Mouse (Mus musculus) subcutaneous adipose tissue, adult 2 months (tissue): ENCODE measurements around the gene Asb5. TPM values are rescaled to one million over a fixed set of nuclear protein-coding genes. Genes with fewer than 3 reads are reported as not detected.

Source experiments
- polyA plus RNA-seq: library from polyadenylated mRNA; depleted of rRNA; stranded (reverse); fragments of >200 nt; gene quantifications from 2 replicates; pipeline ENCODE4 v1.2.3, GENCODE M21; 2012; ENCODE audit warnings: low replicate concordance; rRNA removed

Gene Asb5
- 0.30 and 1.0 TPM in 2 replicates for polyA plus RNA-seq

DNA sequence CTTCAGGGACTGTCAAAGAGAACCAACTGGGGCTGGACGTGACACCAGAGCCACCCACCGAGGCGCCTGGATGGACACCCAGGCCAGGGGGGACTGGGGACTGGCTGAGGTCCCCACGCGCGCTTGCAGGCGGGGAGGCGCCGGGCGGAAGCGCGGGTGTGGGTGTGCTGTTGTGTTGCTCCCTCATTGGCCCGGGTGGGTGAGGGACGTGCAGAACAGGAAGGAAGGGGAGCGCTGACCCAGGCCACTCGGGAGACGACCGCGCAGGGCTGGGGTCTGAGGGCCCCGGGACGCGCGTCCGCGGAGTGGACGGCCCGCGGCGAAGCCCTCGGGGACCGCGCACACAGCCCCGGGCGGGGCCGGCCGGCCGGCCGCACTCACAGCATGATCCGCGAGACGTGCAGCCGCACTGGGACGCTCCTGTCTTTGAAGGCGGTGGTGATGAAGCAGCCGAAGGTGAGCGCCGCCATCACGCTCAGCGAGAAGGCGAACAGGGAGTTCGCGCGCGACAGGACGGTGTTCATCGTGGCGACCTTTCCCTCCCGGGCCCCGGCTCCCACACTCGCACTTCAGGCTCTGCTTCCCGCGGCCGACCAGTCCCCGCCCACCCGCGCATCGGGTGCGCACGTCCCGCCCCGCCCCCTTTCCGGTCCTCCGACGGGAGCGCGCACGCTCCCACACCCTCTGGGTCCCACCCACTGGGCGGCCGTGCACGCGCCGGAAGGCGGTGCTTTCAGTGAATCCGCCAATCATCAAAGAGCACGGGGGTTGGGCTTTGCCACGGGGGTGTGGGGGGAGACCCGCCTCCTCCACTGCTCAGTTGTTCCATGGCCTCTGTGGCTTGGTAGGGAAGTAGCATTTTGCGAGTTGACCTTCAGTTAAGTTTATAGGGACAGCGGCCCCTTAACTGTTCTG is at the start of gene Asb5, which contains the start of gene Spcs3:
Asb5 (plus strand) TSS at position 199 of the 915 bp plus-strand sequence.
Spcs3 (minus strand) TSS at position 617 of the 915 bp plus-strand sequence.

DNA sequence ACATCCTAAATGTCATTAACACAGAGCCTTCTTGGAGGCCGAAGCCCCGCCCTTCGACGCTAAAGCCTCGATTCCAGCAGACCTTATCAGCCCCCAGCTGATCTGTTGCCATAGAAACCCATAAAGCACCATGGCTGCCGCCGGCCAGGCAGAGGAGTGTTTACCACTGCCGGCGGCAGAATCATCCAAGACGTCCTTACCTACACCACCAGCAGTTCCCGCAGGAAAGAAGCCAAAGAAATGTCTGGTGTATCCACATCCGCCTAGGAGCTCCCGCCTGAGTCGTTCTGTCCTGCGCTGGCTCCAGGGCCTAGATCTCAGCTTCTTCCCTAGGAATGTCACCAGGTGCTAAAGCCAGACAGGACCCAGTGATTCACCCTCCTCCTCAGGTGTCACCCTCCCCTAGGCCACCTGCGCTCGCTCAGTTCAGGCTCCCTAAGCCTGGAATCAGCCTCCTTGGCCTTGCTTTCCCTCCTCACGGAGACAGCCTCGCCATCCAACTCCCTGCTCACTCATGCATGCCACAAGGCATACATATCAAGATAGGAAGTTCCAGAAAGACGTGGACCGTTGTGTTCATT is 71.4 kb downstream of the Asb5 start, which contains the start of gene Spata4:
Spata4 (plus strand) TSS at position 111 of the 581 bp plus-strand sequence.

Other genes starting within 250 kb of the Asb5 start
- 9.7 and 16.6 TPM in 2 replicates for gene Spcs3, start 418 bp downstream of the Asb5 start, polyA plus RNA-seq
- not detected in 2 replicates for gene Spata4, start 71.2 kb downstream of the Asb5 start, polyA plus RNA-seq